ENCODE assay signal across 15 mouse cellular contexts in the genomic region with DNA sequence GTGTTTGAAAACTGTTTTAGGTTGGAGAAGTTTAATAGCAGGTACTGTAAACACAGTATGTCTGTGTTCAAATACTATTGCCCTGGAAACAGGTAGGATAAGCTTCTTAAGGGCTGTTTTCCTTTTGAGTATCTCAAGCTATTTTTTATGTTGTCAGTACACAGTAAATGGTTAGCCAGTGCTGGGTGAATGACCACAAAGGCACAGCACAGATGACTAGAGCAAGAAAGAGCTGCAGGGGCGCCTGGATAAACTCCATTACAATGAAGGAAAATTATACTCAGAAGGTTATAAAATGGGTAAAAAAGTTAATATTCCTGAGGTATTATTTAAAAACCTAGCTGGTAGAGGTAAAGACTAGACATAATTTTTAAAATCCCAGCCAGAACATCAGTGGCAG.
"Had no signal": no experiment of that assay in that cellular context is flagged by ENCODE, and none has a peak within 500 bp of the region (broad histone marks: within the 10 kb centered on the region; RNA-seq: fewer than 3 reads in every experiment).

No protein-coding gene starts in this region.

- H3K9me3 ChIP-seq: intestine, embryonic 15.5 days; liver, embryonic 13.5 days; midbrain, embryonic 12.5 days; midbrain, embryonic 15.5 days; neural tube, embryonic 12.5 days; neural tube, embryonic 15.5 days had no signal

- H3K9ac ChIP-seq: intestine, embryonic 15.5 days; liver, embryonic 13.5 days; midbrain, embryonic 12.5 days; midbrain, embryonic 15.5 days; neural tube, embryonic 12.5 days; neural tube, embryonic 15.5 days had no signal

- H3K27me3 ChIP-seq: intestine, embryonic 15.5 days; liver, embryonic 13.5 days; midbrain, embryonic 12.5 days; midbrain, embryonic 15.5 days; neural tube, embryonic 12.5 days; neural tube, embryonic 15.5 days had no signal

- H3K4me3 ChIP-seq: intestine, embryonic 15.5 days; liver, embryonic 13.5 days; midbrain, embryonic 12.5 days; midbrain, embryonic 15.5 days; neural tube, embryonic 12.5 days; neural tube, embryonic 15.5 days had no signal

- DNase-seq: liver, embryonic 13.5 days; lung, adult 2 months; right cerebral cortex, adult 18-20 months; right cerebral cortex, postnatal 14 days; right cerebral cortex, postnatal 4 days; thymus, adult 18-20 months; thymus, postnatal 36 days had no signal

- H3K27ac ChIP-seq: intestine, embryonic 15.5 days; kidney, postnatal 0 days; liver, embryonic 13.5 days; macrophage; midbrain, embryonic 12.5 days; midbrain, embryonic 15.5 days; neural tube, embryonic 12.5 days; neural tube, embryonic 15.5 days had no signal

- H3K4me2 ChIP-seq: intestine, embryonic 15.5 days; liver, embryonic 13.5 days; midbrain, embryonic 12.5 days; midbrain, embryonic 15.5 days; neural tube, embryonic 12.5 days; neural tube, embryonic 15.5 days had no signal

- ATAC-seq: hindbrain, embryonic 16.5 days; intestine, embryonic 15.5 days; midbrain, embryonic 15.5 days had no signal

- H3K4me1 ChIP-seq: intestine, embryonic 15.5 days; liver, embryonic 13.5 days; midbrain, embryonic 12.5 days; midbrain, embryonic 15.5 days; neural tube, embryonic 12.5 days; neural tube, embryonic 15.5 days had no signal

- H3K36me3 ChIP-seq: intestine, embryonic 15.5 days; liver, embryonic 13.5 days; midbrain, embryonic 12.5 days; midbrain, embryonic 15.5 days; neural tube, embryonic 12.5 days; neural tube, embryonic 15.5 days had no signal
